Mouse (Mus musculus) thymus, adult 2 months (tissue): ENCODE measurements around the gene Scp2.

ENCODE experiments used
- CTCF ChIP-seq: fragments of 200-500 bp; IDR thresholded peaks from 2 replicates; pipeline ENCODE4 v1.5.1; 2012; ENCODE audit warnings: mild to moderate bottlenecking, control low read depth, low read length, moderate library complexity, borderline replicate concordance; ENCODE audit not compliant: control insufficient read depth, poor library complexity, insufficient read depth; ENCODE audit errors: extremely low read depth
- POLR2A ChIP-seq: fragments of 200-500 bp; IDR thresholded peaks from 2 replicates; pipeline ENCODE4 v1.6.1; 2012; ENCODE audit warnings: mild to moderate bottlenecking, low read length, control low read depth, moderate library complexity; ENCODE audit not compliant: control insufficient read depth, poor library complexity, insufficient read depth; ENCODE audit errors: extremely low read depth

DNA sequence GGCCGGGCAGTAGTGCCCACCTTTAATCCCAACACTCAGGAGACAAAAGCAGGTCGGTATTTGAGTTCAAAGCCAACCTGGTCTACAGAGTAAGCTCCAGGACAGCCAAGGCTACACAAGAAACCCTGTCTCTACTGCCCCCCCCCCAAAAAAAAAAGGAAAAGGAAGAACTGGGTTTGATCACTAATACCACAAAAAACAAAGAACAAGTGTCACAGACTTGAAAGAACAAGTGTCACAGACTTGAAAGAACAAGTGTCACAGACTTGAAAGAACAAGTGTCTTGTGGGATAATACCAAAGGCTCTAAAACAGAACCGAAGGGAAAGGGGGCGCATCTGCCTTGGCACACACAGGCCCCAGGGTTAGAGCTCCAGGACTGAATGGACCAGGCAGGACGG is 63.9 kb downstream of the Scp2 start:
- TF ChIP-seq CTCF, result no peak
- TF ChIP-seq POLR2A, result no peak
